Mouse (Mus musculus): Measurements from ENCODE around the gene Gtpbp1. TPM values are rescaled to one million over a fixed set of nuclear protein-coding genes. Genes with fewer than 3 reads are reported as not detected.
A peak's percentile ranks its signal among the peaks of the same experiment; 100 is the strongest.

Gtpbp1 gene
- polyA plus RNA-seq, 1 experiment, result 34.9 TPM

- H3K4me3 ChIP-seq (ENCODE audit: low read depth, low read length), result no peak overlapping the region
- H3K36me3 ChIP-seq (ENCODE audit: control insufficient read depth, insufficient read depth, low read length), result no peaks in the 10 kb centered on the region
- H3K27me3 ChIP-seq (ENCODE audit: control insufficient read depth, insufficient read depth, low read length), result no peaks in the 10 kb centered on the region
- WGBS, result 21% methylated on average over 11 of the region's 11 CpGs
- TF ChIP-seq CTCF (IDR thresholded peaks at IDR 0.05; ENCODE audit: extremely low read depth, insufficient read length, insufficient replicate concordance, low read depth, low read length), result peak; percentile 99
- no peak for TF ChIP-seq POLR2A (IDR thresholded peaks at IDR 0.05; ENCODE audit: low read depth, low read length)
- no peak overlapping the region for H3K27ac ChIP-seq (ENCODE audit: insufficient read depth, low read depth, low read length)
- H3K4me1 ChIP-seq (ENCODE audit: control insufficient read depth, insufficient read depth, insufficient read length, low read length), result no peaks in the 10 kb centered on the region
Observed at GRCm38 (mm10) chr15:79752742-79753419, 62.2 kb downstream of the Gtpbp1 start.

GRCm38 (mm10) chr15:79753420-79753752 lies 62.7 kb downstream of the Gtpbp1 start:
- no peaks in the 10 kb centered on the region for H3K27me3 ChIP-seq (ENCODE audit: control insufficient read depth, insufficient read depth, low read length)
- no peaks in the 10 kb centered on the region for H3K4me1 ChIP-seq (ENCODE audit: control insufficient read depth, insufficient read depth, insufficient read length, low read length)
- H3K27ac ChIP-seq (ENCODE audit: insufficient read depth, low read depth, low read length), result no peak overlapping the region
- no peak overlapping the region for H3K4me3 ChIP-seq (ENCODE audit: low read depth, low read length)
- WGBS, result 93% methylated on average over 3 of the region's 3 CpGs
- no peaks in the 10 kb centered on the region for H3K36me3 ChIP-seq (ENCODE audit: control insufficient read depth, insufficient read depth, low read length)
- TF ChIP-seq POLR2A (IDR thresholded peaks at IDR 0.05; ENCODE audit: low read depth, low read length), result no peak
- TF ChIP-seq CTCF (IDR thresholded peaks at IDR 0.05; ENCODE audit: extremely low read depth, insufficient read length, insufficient replicate concordance, low read depth, low read length), result no peak

GRCm38 (mm10) chr15:79753873-79754272 lies 63.2 kb downstream of the Gtpbp1 start:
- Histone ChIP-seq H3K4me3 (ENCODE audit: low read depth, low read length) (no peak overlapping the region), H3K4me1 (ENCODE audit: control insufficient read depth, insufficient read depth, insufficient read length, low read length) (no peaks in the 10 kb centered on the region), H3K27me3 (ENCODE audit: control insufficient read depth, insufficient read depth, low read length) (no peaks in the 10 kb centered on the region), H3K27ac (ENCODE audit: insufficient read depth, low read depth, low read length) (no peak overlapping the region), H3K36me3 (ENCODE audit: control insufficient read depth, insufficient read depth, low read length) (no peaks in the 10 kb centered on the region)
- WGBS, result 66% methylated on average over 4 of the region's 4 CpGs
- TF ChIP-seq CTCF (IDR thresholded peaks at IDR 0.05; ENCODE audit: extremely low read depth, insufficient read length, insufficient replicate concordance, low read depth, low read length) (no peak), POLR2A (IDR thresholded peaks at IDR 0.05; ENCODE audit: low read depth, low read length) (no peak)

DNA sequence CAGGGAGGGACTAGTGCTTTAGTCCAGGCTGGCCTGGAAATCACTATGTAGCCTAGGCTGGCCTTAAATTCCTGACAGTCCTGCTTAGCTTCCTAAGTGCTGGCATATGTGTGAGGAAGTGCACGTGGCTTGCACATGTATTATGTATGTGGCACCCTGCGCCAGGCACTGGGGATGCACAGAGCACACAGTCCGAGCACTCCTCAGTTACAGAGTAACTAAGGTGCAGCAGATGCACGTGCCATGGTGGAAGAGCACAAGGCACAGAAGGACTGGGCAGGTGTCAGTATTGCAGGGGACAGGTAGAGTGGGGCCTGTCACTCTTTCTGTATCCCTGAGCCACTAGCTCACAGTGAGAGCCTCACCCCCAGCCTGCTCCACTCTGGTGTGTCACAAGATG lies 64.5 kb downstream of the Gtpbp1 start:
- Histone ChIP-seq H3K4me1 (ENCODE audit: control insufficient read depth, insufficient read depth, insufficient read length, low read length) (no peaks in the 10 kb centered on the region), H3K4me3 (ENCODE audit: low read depth, low read length) (no peak overlapping the region), H3K27me3 (ENCODE audit: control insufficient read depth, insufficient read depth, low read length) (no peaks in the 10 kb centered on the region), H3K36me3 (ENCODE audit: control insufficient read depth, insufficient read depth, low read length) (no peaks in the 10 kb centered on the region), H3K27ac (ENCODE audit: insufficient read depth, low read depth, low read length) (no peak overlapping the region)
- TF ChIP-seq CTCF (IDR thresholded peaks at IDR 0.05; ENCODE audit: extremely low read depth, insufficient read length, insufficient replicate concordance, low read depth, low read length) (no peak), POLR2A (IDR thresholded peaks at IDR 0.05; ENCODE audit: low read depth, low read length) (no peak)
- 70% methylated on average over 4 of the region's 4 CpGs for WGBS

DNA sequence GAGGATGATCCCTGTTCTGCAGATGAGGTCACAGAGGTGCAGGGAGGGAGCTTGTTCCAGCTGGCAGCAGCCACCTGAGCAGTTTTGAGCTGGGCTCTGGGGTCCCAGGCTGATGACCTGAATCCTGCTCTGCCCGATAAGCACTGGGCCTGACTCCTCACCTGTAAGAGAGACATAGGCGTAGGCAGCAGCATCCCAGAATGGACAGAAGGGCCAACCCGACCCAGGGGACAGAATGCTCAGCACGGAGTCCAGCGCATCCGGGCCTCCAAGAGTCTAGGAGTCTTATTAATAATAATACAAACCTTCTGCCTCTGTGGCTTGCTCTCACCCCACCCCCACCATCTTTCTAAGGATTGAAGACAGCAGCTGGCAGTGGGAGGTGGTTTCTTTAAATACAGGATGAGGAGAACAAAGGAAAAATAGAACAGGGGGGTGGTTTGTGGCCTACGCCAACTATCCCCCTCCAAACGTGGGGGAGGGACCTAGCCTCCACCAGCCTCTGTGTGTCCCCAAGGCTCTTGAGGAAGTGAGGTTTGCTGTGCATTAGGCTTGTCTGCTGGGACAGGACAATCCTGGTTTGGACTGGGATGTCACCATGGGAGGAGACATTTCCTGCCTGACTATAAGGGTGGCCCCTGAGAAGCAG lies 65.5 kb downstream of the Gtpbp1 start:
- 82% methylated on average over 8 of the region's 8 CpGs for WGBS
- Histone ChIP-seq H3K27ac (ENCODE audit: insufficient read depth, low read depth, low read length) (no peak overlapping the region), H3K4me3 (ENCODE audit: low read depth, low read length) (no peak overlapping the region), H3K36me3 (ENCODE audit: control insufficient read depth, insufficient read depth, low read length) (no peaks in the 10 kb centered on the region), H3K27me3 (ENCODE audit: control insufficient read depth, insufficient read depth, low read length) (no peaks in the 10 kb centered on the region), H3K4me1 (ENCODE audit: control insufficient read depth, insufficient read depth, insufficient read length, low read length) (no peaks in the 10 kb centered on the region)
- TF ChIP-seq POLR2A (IDR thresholded peaks at IDR 0.05; ENCODE audit: low read depth, low read length) (no peak), CTCF (IDR thresholded peaks at IDR 0.05; ENCODE audit: extremely low read depth, insufficient read length, insufficient replicate concordance, low read depth, low read length) (no peak)

GRCm38 (mm10) chr15:79757118-79757517 lies 66.5 kb downstream of the Gtpbp1 start:
- H3K36me3 ChIP-seq (ENCODE audit: control insufficient read depth, insufficient read depth, low read length), result no peaks in the 10 kb centered on the region
- no peak overlapping the region for H3K27ac ChIP-seq (ENCODE audit: insufficient read depth, low read depth, low read length)
- TF ChIP-seq CTCF (IDR thresholded peaks at IDR 0.05; ENCODE audit: extremely low read depth, insufficient read length, insufficient replicate concordance, low read depth, low read length), result no peak
- no peak for TF ChIP-seq POLR2A (IDR thresholded peaks at IDR 0.05; ENCODE audit: low read depth, low read length)
- H3K4me3 ChIP-seq (ENCODE audit: low read depth, low read length), result no peak overlapping the region
- no peaks in the 10 kb centered on the region for H3K4me1 ChIP-seq (ENCODE audit: control insufficient read depth, insufficient read depth, insufficient read length, low read length)
- no peaks in the 10 kb centered on the region for H3K27me3 ChIP-seq (ENCODE audit: control insufficient read depth, insufficient read depth, low read length)
- 91% methylated on average over 3 of the region's 3 CpGs for WGBS

DNA sequence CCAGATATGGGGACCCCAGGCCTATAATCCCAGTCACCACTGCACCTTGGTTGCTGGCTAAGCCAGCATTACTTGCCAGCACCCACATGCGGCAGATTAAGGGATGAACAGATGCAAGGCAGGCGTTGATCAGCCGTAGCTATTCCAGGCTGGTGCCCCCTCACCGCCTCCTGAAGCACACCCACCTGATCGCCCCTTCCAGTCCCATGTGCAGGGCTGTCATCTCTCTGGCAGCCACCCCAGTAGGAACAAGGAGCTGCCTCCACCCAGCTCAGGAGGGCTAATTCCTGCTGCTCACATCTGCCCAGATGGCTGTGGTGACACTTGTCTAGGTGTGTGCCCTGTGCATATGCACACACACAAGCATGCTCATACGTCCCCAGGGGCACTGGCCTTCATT lies 70.3 kb downstream of the Gtpbp1 start:
- Histone ChIP-seq H3K4me1 (ENCODE audit: control insufficient read depth, insufficient read depth, insufficient read length, low read length) (peaks cover 10% of the 10 kb centered on the region), H3K27ac (ENCODE audit: insufficient read depth, low read depth, low read length) (no peak overlapping the region), H3K36me3 (ENCODE audit: control insufficient read depth, insufficient read depth, low read length) (no peaks in the 10 kb centered on the region), H3K4me3 (ENCODE audit: low read depth, low read length) (no peak overlapping the region), H3K27me3 (ENCODE audit: control insufficient read depth, insufficient read depth, low read length) (no peaks in the 10 kb centered on the region)
- 91% methylated on average over 6 of the region's 6 CpGs for WGBS
- TF ChIP-seq CTCF (IDR thresholded peaks at IDR 0.05; ENCODE audit: extremely low read depth, insufficient read length, insufficient replicate concordance, low read depth, low read length) (no peak), POLR2A (IDR thresholded peaks at IDR 0.05; ENCODE audit: low read depth, low read length) (no peak)

All from small intestine, adult 2 months (tissue).